Mouse (Mus musculus) kidney, adult 2 months (tissue): ENCODE measurements around the gene Vegfa.

Experiments used
- CTCF ChIP-seq: fragments of 200-500 bp; conservative IDR thresholded peaks from 2 replicates; pipeline ENCODE4 v1.5.1; 2011; ENCODE audit warnings: low read depth, mild to moderate bottlenecking, control low read depth, low read length, moderate library complexity, mixed read lengths; ENCODE audit not compliant: insufficient read depth, insufficient read length
- POLR2A ChIP-seq: fragments of 200-500 bp; IDR thresholded peaks from one replicate; pipeline ENCODE4 v1.6.1; 2011; ENCODE audit warnings: low read depth, low read length, control low read depth

- TF ChIP-seq CTCF (no peak), POLR2A (no peak)
Observed at GRCm38 (mm10) chr17:46053291-46053842, 21.2 kb upstream of the Vegfa start.
